Mouse (Mus musculus): ENCODE measurements around the gene Ssc5d. TPM values are rescaled to one million over a fixed set of nuclear protein-coding genes. Genes with fewer than 3 reads are reported as not detected.

Gene Ssc5d
- polyA plus RNA-seq, 1 experiment from 2014 or later, result 2.2 TPM

DNA sequence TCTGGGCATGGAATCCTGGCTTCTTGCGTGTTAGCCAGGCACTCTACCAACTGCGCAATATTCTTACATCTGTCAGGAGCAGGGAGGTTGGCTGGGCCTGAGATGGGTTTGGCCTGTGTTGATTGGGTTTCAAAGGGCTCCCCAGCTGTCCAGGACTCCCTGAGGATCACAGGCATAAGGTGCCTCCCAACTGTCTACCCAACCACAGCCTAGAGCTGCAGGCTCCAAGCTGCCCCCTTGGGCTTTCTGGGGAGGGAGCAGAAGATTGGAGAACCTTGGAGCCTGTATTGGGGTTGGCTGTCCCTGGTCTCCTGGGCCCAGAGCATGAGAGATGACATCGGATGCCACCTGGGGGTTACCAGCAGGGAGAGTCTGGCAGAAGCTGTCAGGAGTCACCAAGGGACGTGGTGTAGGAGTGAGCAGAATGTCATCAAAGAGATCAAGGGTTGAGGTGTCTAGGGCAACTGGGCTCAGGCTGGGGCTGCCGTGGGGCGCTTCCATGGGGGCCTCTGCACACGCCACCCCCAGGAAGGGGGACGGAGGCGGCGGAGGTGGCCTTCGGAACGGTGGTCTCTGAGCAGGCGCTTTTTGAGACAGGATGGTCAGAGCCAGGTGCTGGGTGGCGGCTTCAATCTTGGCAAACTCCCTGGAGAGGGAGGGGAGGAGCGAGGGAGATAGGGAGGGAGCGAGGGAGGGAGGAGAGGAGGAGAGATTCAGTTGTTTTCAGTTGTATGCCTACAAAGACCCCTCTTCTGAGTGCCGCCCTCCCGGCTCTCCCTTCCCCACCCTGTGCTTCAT is 26.5 kb upstream of the Ssc5d start:
- DNase-seq (no peak), ATAC-seq (ENCODE audit: insufficient read depth) (peak; percentile 20; the same call in 1 of the 2 replicates)
- no peak overlapping the region for H3K27ac ChIP-seq (ENCODE audit: low read depth)
- H3K9ac ChIP-seq, result peak overlapping the region; percentile 26; the same call in 1 of the 2 replicates
- no peaks in the 10 kb centered on the region for H3K36me3 ChIP-seq (ENCODE audit: insufficient read depth)
- peaks cover 8% of the 10 kb centered on the region; the same call in 1 of the 2 replicates for H3K27me3 ChIP-seq (ENCODE audit: insufficient read depth, low read length)
- peak overlapping the region; percentile 52 for H3K4me2 ChIP-seq
- TF ChIP-seq CTCF (IDR thresholded peaks at IDR 0.05; ENCODE audit: low read depth), result no peak
- no peaks in the 10 kb centered on the region for H3K4me1 ChIP-seq (ENCODE audit: insufficient read depth)
- whole genome bisulfite sequencing, result 14% methylated on average over 18 of the region's 18 CpGs
- peaks cover 3% of the 10 kb centered on the region; the same call in 1 of the 2 replicates for H3K9me3 ChIP-seq (ENCODE audit: low read depth, low read length)
- H3K4me3 ChIP-seq (ENCODE audit: low read depth, low read length), result peak overlapping the region; percentile 21; the same call in 1 of the 2 replicates

DNA sequence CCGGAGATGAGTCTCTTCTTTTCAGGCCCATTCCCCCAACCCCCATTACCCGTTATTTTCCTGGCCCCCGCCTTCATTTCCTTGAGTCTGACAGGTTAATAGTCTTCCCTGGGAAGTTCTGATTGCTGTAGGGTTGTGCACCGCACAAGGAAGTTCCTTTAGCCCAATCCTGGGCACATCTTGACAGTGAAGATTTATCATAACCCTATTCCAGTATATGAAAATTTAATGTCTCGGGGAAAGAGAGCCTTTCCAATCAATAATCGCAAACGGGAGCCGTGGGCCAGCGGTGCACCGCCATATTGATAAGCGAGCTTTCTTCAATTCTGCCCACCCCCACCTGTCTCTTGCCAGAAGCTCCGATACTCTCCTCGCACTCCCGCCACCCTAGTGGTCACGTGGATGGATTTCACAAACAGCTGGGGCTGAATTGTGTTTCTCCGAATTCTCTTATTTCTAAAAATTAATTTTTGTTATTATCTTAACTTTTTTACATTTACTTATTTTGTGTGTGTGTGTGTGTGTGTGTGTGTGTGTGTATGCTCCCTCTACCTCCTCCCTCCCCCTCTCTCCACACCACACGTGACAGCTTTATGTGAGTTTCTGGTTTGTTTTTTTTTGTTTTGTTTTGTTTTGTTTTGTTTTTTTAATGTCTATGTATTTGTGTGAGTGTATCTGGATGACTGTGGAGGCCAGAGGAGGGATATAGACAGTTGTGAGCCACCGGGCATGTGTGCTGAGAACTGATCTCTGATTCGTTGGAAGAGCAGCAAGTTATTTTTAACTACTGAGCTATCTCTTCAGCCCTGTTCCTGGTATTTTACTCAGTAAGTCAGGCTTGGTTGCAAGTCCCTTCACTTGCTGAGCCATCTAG is 25.7 kb upstream of the Ssc5d start:
- ATAC-seq (ENCODE audit: insufficient read depth) (no peak), DNase-seq (no peak)
- H3K4me3 ChIP-seq (ENCODE audit: low read depth, low read length), result peak overlapping the region; percentile 21; the same call in 1 of the 2 replicates
- WGBS, result 10% methylated on average over 19 of the region's 19 CpGs
- H3K9ac ChIP-seq, result peak overlapping the region; percentile 26; the same call in 1 of the 2 replicates
- H3K4me2 ChIP-seq, result peak overlapping the region; percentile 52
- H3K36me3 ChIP-seq (ENCODE audit: insufficient read depth), result no peaks in the 10 kb centered on the region
- H3K27ac ChIP-seq (ENCODE audit: low read depth), result no peak overlapping the region
- H3K27me3 ChIP-seq (ENCODE audit: insufficient read depth, low read length), result peaks cover 8% of the 10 kb centered on the region; the same call in 1 of the 2 replicates
- no peaks in the 10 kb centered on the region for H3K4me1 ChIP-seq (ENCODE audit: insufficient read depth)
- H3K9me3 ChIP-seq (ENCODE audit: low read depth, low read length), result peaks cover 3% of the 10 kb centered on the region; the same call in 1 of the 2 replicates
- TF ChIP-seq CTCF (IDR thresholded peaks at IDR 0.05; ENCODE audit: low read depth), result no peak

DNA sequence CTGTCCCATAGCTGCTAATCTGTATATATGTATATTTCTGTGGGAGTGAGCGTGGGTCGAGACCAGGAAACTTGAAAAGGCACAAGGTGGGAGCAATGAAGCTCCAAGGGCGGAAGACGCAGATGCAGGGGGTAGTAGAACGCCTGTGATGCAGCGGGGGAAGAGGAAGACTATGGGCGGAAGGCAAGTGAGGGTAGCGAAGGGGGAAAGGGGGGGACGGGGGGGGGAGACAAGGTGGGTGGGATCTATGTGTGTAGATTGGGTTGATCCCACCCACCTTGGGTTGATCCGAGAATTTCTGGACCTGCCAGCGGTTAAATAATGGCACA is 25.1 kb upstream of the Ssc5d start:
- no peak for ATAC-seq (ENCODE audit: insufficient read depth)
- no peaks in the 10 kb centered on the region for H3K4me1 ChIP-seq (ENCODE audit: insufficient read depth)
- no peak for DNase-seq
- no peak overlapping the region for H3K27ac ChIP-seq (ENCODE audit: low read depth)
- peak overlapping the region; percentile 21; the same call in 1 of the 2 replicates for H3K4me3 ChIP-seq (ENCODE audit: low read depth, low read length)
- H3K9ac ChIP-seq, result no peak overlapping the region
- no peaks in the 10 kb centered on the region for H3K36me3 ChIP-seq (ENCODE audit: insufficient read depth)
- peaks cover 3% of the 10 kb centered on the region; the same call in 1 of the 2 replicates for H3K9me3 ChIP-seq (ENCODE audit: low read depth, low read length)
- WGBS, result 32% methylated on average over 11 of the region's 11 CpGs
- H3K27me3 ChIP-seq (ENCODE audit: insufficient read depth, low read length), result peaks cover 8% of the 10 kb centered on the region; the same call in 1 of the 2 replicates
- TF ChIP-seq CTCF (IDR thresholded peaks at IDR 0.05; ENCODE audit: low read depth), result no peak
- H3K4me2 ChIP-seq, result peak overlapping the region; percentile 52

DNA sequence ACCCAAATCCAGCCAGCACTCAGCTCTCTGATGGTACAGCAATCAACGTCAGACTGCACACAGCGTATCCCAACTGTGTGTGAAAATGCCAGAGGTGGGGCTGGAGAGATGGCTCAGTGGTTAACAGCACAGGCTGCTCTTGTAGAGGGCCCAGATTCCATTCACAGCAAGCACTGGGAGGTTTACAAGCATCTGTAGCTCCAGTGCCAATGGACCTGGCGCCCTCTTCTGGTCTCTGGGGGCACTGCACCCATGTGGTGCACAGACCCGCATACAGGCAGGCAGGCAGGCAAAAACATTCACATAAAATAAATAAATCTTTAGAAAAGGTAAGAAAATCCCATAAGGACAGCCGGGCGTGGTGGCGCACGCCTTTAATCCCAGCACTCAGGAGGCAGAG is 24.4 kb upstream of the Ssc5d start:
- H3K4me3 ChIP-seq (ENCODE audit: low read depth, low read length), result no peak overlapping the region
- peak; percentile 69 for TF ChIP-seq CTCF (IDR thresholded peaks at IDR 0.05; ENCODE audit: low read depth)
- H3K27me3 ChIP-seq (ENCODE audit: insufficient read depth, low read length), result peaks cover 8% of the 10 kb centered on the region; the same call in 1 of the 2 replicates
- H3K9me3 ChIP-seq (ENCODE audit: low read depth, low read length), result peaks cover 3% of the 10 kb centered on the region; the same call in 1 of the 2 replicates
- no peaks in the 10 kb centered on the region for H3K4me1 ChIP-seq (ENCODE audit: insufficient read depth)
- ATAC-seq (ENCODE audit: insufficient read depth) (peak; percentile 30; the same call in 1 of the 2 replicates), DNase-seq (peak; percentile 47)
- no peaks in the 10 kb centered on the region for H3K36me3 ChIP-seq (ENCODE audit: insufficient read depth)
- H3K4me2 ChIP-seq, result no peak overlapping the region
- WGBS, result 55% methylated on average over 8 of the region's 8 CpGs
- no peak overlapping the region for H3K27ac ChIP-seq (ENCODE audit: low read depth)
- no peak overlapping the region for H3K9ac ChIP-seq

DNA sequence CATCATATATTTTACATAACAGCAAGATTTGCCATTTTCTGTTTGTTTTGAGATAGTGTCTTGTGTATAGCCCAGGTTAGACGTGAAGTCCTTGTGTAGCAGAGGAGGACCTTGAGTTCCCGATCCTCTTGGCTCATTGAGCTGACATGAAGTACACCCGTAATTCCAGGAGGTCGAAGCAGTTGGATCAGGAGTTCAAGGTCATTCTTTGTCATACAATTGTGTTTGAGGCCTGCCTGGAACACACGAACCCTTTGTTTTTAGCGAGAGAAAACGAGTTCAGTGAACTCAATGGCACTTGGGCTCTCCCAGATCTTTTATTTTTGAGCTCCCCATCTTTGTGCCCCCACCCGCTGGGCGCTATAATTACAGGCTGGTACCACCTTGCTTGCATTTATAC is 23.2 kb upstream of the Ssc5d start:
- no peak for TF ChIP-seq CTCF (IDR thresholded peaks at IDR 0.05; ENCODE audit: low read depth)
- H3K9ac ChIP-seq, result no peak overlapping the region
- WGBS, result 74% methylated on average over 9 of the region's 9 CpGs
- no peak overlapping the region for H3K4me2 ChIP-seq
- H3K4me3 ChIP-seq (ENCODE audit: low read depth, low read length), result no peak overlapping the region
- DNase-seq (no peak), ATAC-seq (ENCODE audit: insufficient read depth) (no peak)
- no peaks in the 10 kb centered on the region for H3K4me1 ChIP-seq (ENCODE audit: insufficient read depth)
- no peak overlapping the region for H3K27ac ChIP-seq (ENCODE audit: low read depth)
- peaks cover 3% of the 10 kb centered on the region; the same call in 1 of the 2 replicates for H3K9me3 ChIP-seq (ENCODE audit: low read depth, low read length)
- no peaks in the 10 kb centered on the region for H3K36me3 ChIP-seq (ENCODE audit: insufficient read depth)
- H3K27me3 ChIP-seq (ENCODE audit: insufficient read depth, low read length), result peaks cover 8% of the 10 kb centered on the region; the same call in 1 of the 2 replicates

DNA sequence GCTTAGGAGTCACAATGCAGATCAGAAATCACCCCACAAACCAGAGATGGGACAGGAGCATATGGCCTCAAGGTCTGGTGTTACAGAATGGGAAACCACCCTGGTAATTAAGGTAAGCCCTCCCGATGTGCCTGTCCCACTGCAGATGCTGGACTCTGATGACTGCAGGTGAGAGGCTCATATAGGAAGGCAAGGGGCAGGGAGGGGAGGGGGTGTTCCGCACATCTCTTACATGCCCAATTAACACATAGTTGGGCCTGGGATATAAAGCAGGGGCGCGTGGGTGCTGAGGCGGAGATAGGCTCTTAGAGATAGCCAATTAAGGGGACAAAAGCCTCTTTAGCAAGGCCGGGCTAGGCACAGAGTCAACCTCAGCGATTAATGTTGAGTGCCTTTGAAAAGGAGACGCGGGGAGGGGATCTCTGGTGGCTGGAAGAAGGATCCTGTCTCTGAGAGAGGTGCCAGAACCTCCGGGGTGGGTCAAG is 19.1 kb upstream of the Ssc5d start, which contains the start of gene Gm36210:
Gm36210 (minus strand) TSS at position 51 of the 485 bp plus-strand sequence.
- no peak for TF ChIP-seq CTCF (IDR thresholded peaks at IDR 0.05; ENCODE audit: low read depth)
- Histone ChIP-seq H3K9me3 (ENCODE audit: low read depth, low read length) (no peaks in the 10 kb centered on the region), H3K4me2 (no peak within 1 kb of the TSS), H3K4me3 (ENCODE audit: low read depth, low read length) (no peak within 1 kb of the TSS), H3K36me3 (ENCODE audit: insufficient read depth) (no peaks in the 10 kb centered on the region), H3K9ac (no peak within 1 kb of the TSS), H3K27me3 (ENCODE audit: insufficient read depth, low read length) (no peaks in the 10 kb centered on the region), H3K4me1 (ENCODE audit: insufficient read depth) (no peaks in the 10 kb centered on the region), H3K27ac (ENCODE audit: low read depth) (no peak within 1 kb of the TSS)
- DNase-seq, result no peak
- ATAC-seq (ENCODE audit: insufficient read depth), result no peak
- WGBS, result 64% methylated on average over 10 of the region's 10 CpGs

All from lung, embryonic 14.5 days (tissue).